Mouse (Mus musculus) spleen, adult 18-20 months (tissue): ENCODE results near the gene Pde10a.

ENCODE experiments used
- DNase-seq, 2 experiments: peaks; one replicate each; pipeline ENCODE4 v3.0.0; 2022; ENCODE audit warnings: mixed read lengths in 2 of 2

The Pde10a gene

GRCm38 (mm10) chr17:8765987-8766576, 240.9 kb downstream of the Pde10a start:
- no peak for DNase-seq

GRCm38 (mm10) chr17:8769155-8769554, 244.0 kb downstream of the Pde10a start:
- no peak for DNase-seq

- no peak for DNase-seq
Measured at GRCm38 (mm10) chr17:8773391-8773790, 248.2 kb downstream of the Pde10a start.

DNA sequence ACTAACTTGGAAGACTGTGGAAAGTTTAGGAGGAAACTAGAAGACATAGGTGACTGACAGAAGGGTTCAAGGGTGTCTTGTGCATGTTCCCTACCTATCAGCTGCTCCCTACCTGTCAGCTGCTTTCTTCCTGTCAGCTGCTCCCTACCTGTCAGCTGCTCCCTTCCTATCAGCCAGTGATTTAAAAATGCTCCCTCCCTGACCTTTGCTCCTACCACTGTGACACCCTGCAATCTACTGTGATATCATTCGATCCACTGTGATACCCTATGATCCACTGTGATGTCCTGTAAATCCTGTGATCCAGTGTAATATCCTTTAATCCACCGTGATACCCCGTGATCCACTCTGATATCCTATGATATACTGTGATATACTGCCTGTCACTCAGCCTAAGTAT, 249.1 kb downstream of the Pde10a start:
- no peak for DNase-seq

GRCm38 (mm10) chr17:8775571-8776161, 250.5 kb downstream of the Pde10a start:
- DNase-seq = no peak

DNA sequence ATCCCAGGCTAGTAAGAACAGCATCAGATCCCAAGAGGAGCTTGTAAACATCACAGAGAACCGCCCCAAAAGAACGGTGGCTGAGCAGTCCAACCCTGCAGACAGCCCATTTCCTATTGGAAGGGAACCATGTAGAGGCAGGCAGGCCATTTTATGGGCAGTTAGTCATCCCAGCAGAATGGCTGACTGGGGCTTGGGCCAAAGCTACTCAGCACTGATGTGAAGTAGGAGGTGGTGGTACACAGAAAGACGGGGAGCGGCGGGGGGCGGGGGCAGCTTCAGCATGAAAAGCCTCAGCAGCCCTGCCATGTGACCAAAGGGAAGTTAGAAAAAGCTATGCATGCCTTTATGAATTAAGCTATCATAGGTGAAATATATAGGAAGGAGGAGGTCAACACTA, 252.5 kb downstream of the Pde10a start:
- DNase-seq = no peak

- DNase-seq = no peak
Measured at GRCm38 (mm10) chr17:8778839-8779238, 253.7 kb downstream of the Pde10a start.

DNA sequence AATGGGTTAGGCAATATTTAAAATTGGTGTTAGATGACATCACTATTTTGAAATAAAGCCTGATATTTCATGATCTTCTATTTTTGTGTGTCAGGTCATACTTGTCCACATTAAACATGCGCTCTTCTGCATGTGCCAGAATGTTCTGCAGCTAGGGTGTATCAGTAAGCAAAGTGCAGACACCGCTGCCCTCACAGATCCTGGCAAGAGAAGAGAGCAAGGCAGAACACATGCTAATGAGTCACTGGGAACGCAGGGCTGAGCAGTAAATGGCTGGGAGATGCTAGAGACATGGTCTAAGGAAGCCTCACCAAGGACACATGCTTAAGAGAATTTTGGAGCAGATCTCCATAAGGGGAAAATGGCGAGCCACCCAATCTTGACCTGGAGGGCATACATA, 255.3 kb downstream of the Pde10a start:
- no peak for DNase-seq

DNA sequence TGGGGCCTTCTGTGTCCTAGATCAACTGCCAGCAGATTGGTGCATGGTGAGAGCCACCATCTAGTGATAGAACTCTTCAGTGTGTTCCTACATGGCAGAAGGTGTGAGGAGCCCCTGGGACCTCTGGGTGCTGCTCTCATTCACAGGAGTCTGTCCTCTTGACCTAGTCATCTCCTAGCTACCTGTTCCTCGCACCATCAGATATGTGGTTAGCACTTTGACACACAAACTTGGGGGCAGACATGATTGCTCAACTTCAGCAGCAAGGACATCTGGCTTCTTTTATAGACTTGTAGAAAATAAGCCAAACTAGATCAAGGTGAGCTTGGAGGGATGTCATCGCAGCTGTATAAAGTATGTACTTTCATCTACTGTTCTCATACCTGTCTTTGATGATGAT, 255.9 kb downstream of the Pde10a start:
- no peak for DNase-seq

DNA sequence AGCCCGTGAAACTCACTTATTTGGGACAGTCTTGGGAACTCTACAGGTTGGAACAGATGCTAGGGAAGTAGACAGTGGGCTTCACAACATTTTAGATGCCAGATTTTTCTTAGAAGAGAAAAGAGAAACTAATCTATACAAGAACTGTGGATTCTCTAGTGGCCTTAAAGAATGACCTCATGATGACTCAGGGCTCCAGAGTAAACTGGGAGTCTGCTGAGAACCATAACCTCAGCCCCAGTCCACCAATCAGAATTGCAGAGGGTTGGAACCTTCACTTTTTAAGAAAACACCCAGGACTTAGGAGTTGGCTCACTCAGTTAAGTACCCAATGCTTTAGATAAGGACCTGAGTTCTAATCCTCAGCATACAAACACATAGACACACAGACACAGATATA, 256.4 kb downstream of the Pde10a start:
- DNase-seq = no peak

- DNase-seq = no peak
Measured at GRCm38 (mm10) chr17:8785908-8786307, 260.7 kb downstream of the Pde10a start.

DNA sequence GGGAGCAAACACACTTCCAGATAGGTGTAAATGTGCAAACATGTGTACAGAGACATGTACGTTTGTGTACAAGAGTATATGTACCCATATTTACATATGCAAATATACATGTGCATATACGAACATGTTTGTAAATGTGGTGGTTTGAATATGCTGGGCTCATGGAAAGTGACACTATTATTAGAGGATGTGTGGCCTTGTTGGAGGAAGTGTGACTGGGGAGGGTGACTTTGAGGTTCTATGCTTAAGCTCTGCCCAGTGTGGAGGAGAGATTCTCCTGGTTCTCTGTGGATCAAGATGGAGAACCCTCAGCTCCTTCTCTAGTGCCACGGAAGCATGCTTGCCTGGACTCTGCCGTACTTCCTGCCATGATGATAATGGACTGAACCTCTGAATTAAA, 261.3 kb downstream of the Pde10a start:
- no peak for DNase-seq

GRCm38 (mm10) chr17:8787762-8788161, 262.6 kb downstream of the Pde10a start:
- no peak for DNase-seq

DNA sequence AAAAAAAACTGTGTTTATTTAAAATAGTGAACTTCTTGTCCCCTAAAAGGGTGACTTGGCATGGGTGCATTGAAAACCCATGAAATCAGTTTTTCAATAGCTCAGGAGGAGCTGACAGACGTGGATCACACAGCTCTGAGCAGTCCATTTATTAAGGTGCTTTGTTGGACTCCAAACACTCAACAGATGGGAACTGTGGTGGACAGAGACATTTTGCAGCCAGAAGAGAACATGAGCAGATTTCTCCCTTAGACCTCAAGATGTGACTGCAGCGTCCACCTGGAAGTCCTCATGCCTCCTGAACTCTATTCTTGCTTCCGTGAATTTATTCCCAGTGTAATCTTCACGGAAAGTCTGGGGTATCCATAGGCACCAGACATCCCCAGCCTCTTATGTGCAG, 266.4 kb downstream of the Pde10a start:
- DNase-seq = no peak

GRCm38 (mm10) chr17:8792611-8793010, 267.4 kb downstream of the Pde10a start:
- no peak for DNase-seq

DNA sequence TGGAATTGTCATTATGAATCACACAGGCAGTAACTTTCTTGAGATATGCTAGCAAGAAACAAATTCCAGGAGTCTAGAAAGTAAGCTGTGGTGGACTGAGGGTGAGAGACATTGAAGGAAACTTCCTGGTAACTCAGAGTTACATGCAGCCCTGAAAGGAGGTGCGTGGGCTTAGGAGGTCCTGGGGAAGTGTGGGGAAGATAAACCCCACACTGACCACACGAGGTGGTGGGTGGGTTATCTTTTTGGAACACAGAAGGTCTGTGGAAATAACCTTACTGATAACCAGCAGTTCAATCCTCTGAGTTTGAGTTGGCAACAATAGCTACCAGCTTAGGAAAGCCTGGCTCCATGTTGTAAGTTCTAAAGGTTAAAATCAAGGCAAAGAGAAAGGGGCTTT, 272.5 kb downstream of the Pde10a start:
- no peak for DNase-seq

DNA sequence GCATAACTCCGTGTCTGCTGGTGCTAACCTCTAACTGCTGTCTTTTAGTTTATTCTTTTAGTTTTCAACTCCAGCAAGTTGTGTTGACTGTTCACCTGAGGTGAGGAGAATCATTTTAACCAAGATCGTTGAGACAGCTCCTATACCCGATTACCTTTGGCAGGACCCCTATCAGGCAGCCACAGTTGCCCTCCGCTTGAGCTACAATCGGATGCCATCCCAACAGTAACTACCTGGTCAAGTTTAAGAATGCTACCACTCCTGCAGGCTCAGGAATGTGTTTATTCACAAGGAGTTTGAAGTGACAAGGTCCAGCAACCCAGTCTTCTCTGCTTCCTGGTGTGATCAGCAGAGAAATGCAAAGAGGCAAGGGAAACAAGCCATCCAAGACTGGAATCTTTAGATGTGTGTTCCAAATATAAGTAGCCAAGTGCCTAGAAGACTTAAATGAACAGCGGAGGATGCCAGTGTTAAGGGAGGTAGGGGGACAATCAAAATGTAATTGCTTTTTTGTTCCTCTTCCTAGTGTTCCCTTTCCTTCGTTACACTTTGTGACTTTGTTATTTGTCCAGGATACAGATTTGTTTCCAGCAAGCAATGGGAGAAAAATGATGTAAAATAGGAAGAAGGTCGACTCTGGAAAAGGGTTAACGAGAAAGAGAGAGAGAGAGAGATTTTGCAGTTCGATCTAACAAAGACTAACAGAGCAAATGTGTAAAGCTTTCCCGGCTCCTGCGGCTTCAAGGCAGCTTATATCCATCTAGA, 273.5 kb downstream of the Pde10a start:
- DNase-seq = no peak

- DNase-seq = no peak
Measured at GRCm38 (mm10) chr17:8799296-8799731, 274.1 kb downstream of the Pde10a start.

GRCm38 (mm10) chr17:8799914-8800420, 274.8 kb downstream of the Pde10a start:
- no peak for DNase-seq

- DNase-seq = peak in 1 of 2 experiments; percentile 22
Measured at GRCm38 (mm10) chr17:8800478-8801082, 275.4 kb downstream of the Pde10a start.

DNA sequence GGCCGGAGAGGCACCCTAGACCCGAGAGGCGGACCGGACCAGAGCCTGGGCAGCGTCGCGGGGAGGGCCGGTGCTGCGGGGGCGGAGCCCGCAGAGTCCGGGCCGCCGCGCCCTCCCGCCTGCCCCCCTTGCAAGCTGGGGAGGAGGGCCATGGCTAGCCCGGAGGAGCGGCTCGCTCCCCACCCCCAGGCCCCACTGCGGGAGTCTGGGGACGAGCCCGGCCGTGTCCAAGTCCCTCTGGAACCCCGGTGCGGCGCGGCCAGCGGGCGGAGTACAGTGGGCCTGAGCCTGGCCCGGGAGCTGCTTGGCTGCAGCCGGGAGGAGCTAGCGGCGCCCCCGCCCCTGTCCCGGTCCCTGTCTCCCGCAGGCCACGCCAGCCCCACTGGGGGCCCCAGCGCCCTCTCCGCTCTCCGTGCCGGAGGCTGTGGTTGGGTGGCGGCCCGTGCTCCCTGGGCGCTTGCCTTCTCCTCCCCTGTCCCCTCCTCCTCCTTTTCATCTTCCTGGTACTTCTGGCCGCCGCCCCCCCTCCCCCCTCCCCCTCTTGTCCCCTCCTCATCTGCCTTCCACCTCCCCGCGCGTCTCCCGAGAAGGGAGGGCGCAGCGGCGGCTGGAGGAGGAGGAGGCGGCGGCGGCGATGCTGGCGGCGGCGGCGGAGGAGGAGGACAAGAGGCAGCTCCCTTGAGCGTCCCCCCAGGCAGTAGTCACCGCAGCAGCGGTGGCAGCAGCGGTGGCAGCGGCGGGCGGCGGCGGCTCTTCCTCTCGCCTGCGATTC, 276.1 kb downstream of the Pde10a start:
- peak in 1 of 2 experiments; percentile 19 for DNase-seq

GRCm38 (mm10) chr17:8801855-8802104, 276.6 kb downstream of the Pde10a start:
- DNase-seq = no peak
